Comparison of ENCODE assay signal across 15 mouse cellular contexts in the genomic region with DNA sequence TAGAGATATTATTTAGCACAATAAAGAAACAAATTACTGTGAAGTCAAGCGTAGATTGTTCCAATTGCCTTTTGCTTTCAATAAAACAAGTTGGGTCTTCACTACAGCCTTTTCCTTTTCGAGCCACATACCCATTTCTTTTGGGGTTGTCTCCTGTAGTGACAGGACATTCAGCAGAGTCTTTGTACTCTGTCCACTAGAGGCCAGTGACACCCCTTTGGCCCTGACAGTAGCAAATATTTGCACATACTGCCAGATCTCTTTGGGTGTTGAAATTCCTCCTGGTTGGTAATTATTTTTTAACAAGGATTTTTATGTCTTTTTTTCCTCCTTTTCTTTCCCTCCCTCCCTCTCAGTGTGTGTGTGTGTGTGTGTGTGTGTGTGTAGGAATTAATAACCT. TPM values are rescaled to one million over a fixed set of nuclear protein-coding genes. Genes with fewer than 3 reads are reported as not detected.
A peak's percentile ranks its signal among the peaks of the same experiment; 100 is the strongest.
DNase-seq lines count a peak whose midpoint lies in the region; ATAC-seq and TF ChIP-seq lines count a peak whose summit lies in the region.
"Had no signal": no experiment of that assay in that cellular context is flagged by ENCODE, and none has a peak within 500 bp of the region (broad histone marks: within the 10 kb centered on the region; RNA-seq: fewer than 3 reads in every experiment).

No protein-coding gene starts in this region.

- H3K27me3 ChIP-seq in hindbrain, postnatal 0 days (ENCODE audit: insufficient read depth, low read length), result 0 out of 2 replicates have a peak, but pooled peaks cover 5% of the 10 kb centered on the region
- peaks cover 33% of the 10 kb centered on the region for H3K27me3 ChIP-seq in hindbrain, embryonic 10.5 days (ENCODE audit: insufficient read depth, poor library complexity, severe bottlenecking)
- H3K27me3 ChIP-seq in neural tube, embryonic 13.5 days, result peaks cover 20% of the 10 kb centered on the region
- H3K27me3 ChIP-seq in neural tube, embryonic 15.5 days (replicated peaks), result peaks cover 8% of the 10 kb centered on the region; the same call in 1 of the 2 replicates

- H3K4me1 ChIP-seq in hindbrain, postnatal 0 days (ENCODE audit: insufficient read depth, low read length), result peaks cover 11% of the 10 kb centered on the region
- H3K4me1 ChIP-seq in hindbrain, embryonic 10.5 days (replicated peaks), result peaks cover 23% of the 10 kb centered on the region
- peaks cover 22% of the 10 kb centered on the region for H3K4me1 ChIP-seq in neural tube, embryonic 13.5 days (replicated peaks)
- peaks cover 21% of the 10 kb centered on the region for H3K4me1 ChIP-seq in neural tube, embryonic 15.5 days

- TF ChIP-seq CTCF in hindbrain, postnatal 0 days (IDR thresholded peaks at IDR 0.05; ENCODE audit: low read depth), result peak; percentile 55

- no peak overlapping the region for H3K4me3 ChIP-seq in hindbrain, postnatal 0 days (ENCODE audit: low read length)
- no peak overlapping the region for H3K4me3 ChIP-seq in hindbrain, embryonic 10.5 days
- peak overlapping the region; percentile 6; the same call in 1 of the 2 replicates for H3K4me3 ChIP-seq in neural tube, embryonic 13.5 days
- H3K4me3 ChIP-seq in neural tube, embryonic 15.5 days (replicated peaks), result no peak overlapping the region
- H3K4me3 ChIP-seq: heart, embryonic 12.5 days; hindbrain, embryonic 13.5 days; layer of hippocampus, adult 2 months had no signal

- WGBS in hindbrain, postnatal 0 days, result 43% methylated on average over 2 of the region's 2 CpGs
- 51% methylated on average over 2 of the region's 2 CpGs for WGBS in hindbrain, embryonic 10.5 days
- 34% methylated on average over 2 of the region's 2 CpGs for WGBS in neural tube, embryonic 13.5 days
- 21% methylated on average over 2 of the region's 2 CpGs for WGBS in neural tube, embryonic 15.5 days

- DNase-seq in adrenal gland, adult 2 months, result peak; percentile 19
- no peak for DNase-seq in adrenal gland, adult 18-20 months (ENCODE audit: low spot score in 2 of 2)
- peak; percentile 30 for DNase-seq in hindbrain, postnatal 0 days (ENCODE audit: low spot score)
- DNase-seq in hindbrain, embryonic 10.5 days (ENCODE audit: low spot score), result no peak
- DNase-seq in gastrocnemius, postnatal 14 days, result no peak
- no peak for DNase-seq in spleen, postnatal 10 days (ENCODE audit: low spot score in 2 of 2)
- DNase-seq: gastrocnemius, postnatal 25 days; spleen, adult 18-20 months had no signal

- no peak overlapping the region for H3K4me2 ChIP-seq in hindbrain, postnatal 0 days (ENCODE audit: low read depth, low read length)
- no peak overlapping the region for H3K4me2 ChIP-seq in neural tube, embryonic 13.5 days
- H3K4me2 ChIP-seq in neural tube, embryonic 15.5 days, result no peak overlapping the region
- H3K4me2 ChIP-seq: heart, embryonic 12.5 days; hindbrain, embryonic 13.5 days had no signal

- H3K9ac ChIP-seq in hindbrain, postnatal 0 days (replicated peaks; ENCODE audit: low read length), result no peak overlapping the region
- H3K9ac ChIP-seq in neural tube, embryonic 13.5 days, result no peak overlapping the region
- no peak overlapping the region for H3K9ac ChIP-seq in neural tube, embryonic 15.5 days (replicated peaks)
- H3K9ac ChIP-seq: heart, embryonic 12.5 days; hindbrain, embryonic 13.5 days had no signal

- no peaks in the 10 kb centered on the region for H3K36me3 ChIP-seq in hindbrain, postnatal 0 days (ENCODE audit: insufficient read depth, low read length)
- H3K36me3 ChIP-seq in hindbrain, embryonic 10.5 days, result no peaks in the 10 kb centered on the region
- H3K36me3 ChIP-seq in neural tube, embryonic 13.5 days, result no peaks in the 10 kb centered on the region
- no peaks in the 10 kb centered on the region for H3K36me3 ChIP-seq in neural tube, embryonic 15.5 days
- H3K36me3 ChIP-seq: heart, embryonic 12.5 days; hindbrain, embryonic 13.5 days had no signal

- H3K27ac ChIP-seq in hindbrain, postnatal 0 days, result no peak overlapping the region
- no peak overlapping the region for H3K27ac ChIP-seq in hindbrain, embryonic 10.5 days
- H3K27ac ChIP-seq in neural tube, embryonic 13.5 days (replicated peaks), result no peak overlapping the region
- H3K27ac ChIP-seq in neural tube, embryonic 15.5 days (replicated peaks), result no peak overlapping the region
- H3K27ac ChIP-seq: hindbrain, embryonic 13.5 days; layer of hippocampus, adult 2 months had no signal

- intact Hi-C loops in gastrocnemius, postnatal 14 days (cut with DNase I; ENCODE audit: low total_unique reads), result no loop called here

- no peaks in the 10 kb centered on the region for H3K9me3 ChIP-seq in hindbrain, postnatal 0 days (ENCODE audit: low read length)
- H3K9me3 ChIP-seq in hindbrain, embryonic 10.5 days, result no peaks in the 10 kb centered on the region
- no peaks in the 10 kb centered on the region for H3K9me3 ChIP-seq in neural tube, embryonic 13.5 days
- H3K9me3 ChIP-seq in neural tube, embryonic 15.5 days (replicated peaks), result no peaks in the 10 kb centered on the region
- H3K9me3 ChIP-seq: heart, embryonic 12.5 days; hindbrain, embryonic 13.5 days had no signal

- ATAC-seq in hindbrain, postnatal 0 days, result no peak
- ATAC-seq in neural tube, embryonic 13.5 days (ENCODE audit: low read depth), result no peak
- no peak for ATAC-seq in neural tube, embryonic 15.5 days (ENCODE audit: low FRiP score)

RNA-seq across cellular contexts. Expression of gene Pth2r, which starts 31.0 kb away (rescaled TPM):
- not detected for total RNA-seq in adrenal gland, adult 2 months (2021)
- polyA plus RNA-seq in adrenal gland, adult 2 months (2012; rRNA removed), result not detected in 2 replicates
- not detected for total RNA-seq in adrenal gland, adult 18-20 months (2021)
- 0.79 and 3.0 TPM in 2 replicates for total RNA-seq in hindbrain, postnatal 0 days (2014; rRNA removed)
- 1.8 and 1.9 TPM in 2 replicates for polyA plus RNA-seq in hindbrain, postnatal 0 days (2015; fragmentation: Nextera tagmentation; extraction: Ambion mirVana)
- 0.12 and 0.35 TPM in 2 replicates for polyA plus RNA-seq in hindbrain, embryonic 10.5 days (2016; fragmentation: Nextera tagmentation; extraction: Ambion mirVana)
- polyA plus RNA-seq in neural tube, embryonic 13.5 days (2015; fragmentation: Nextera tagmentation; extraction: Ambion mirVana), result 2.5 and 3.4 TPM in 2 replicates
- polyA plus RNA-seq in neural tube, embryonic 15.5 days (2015; fragmentation: Nextera tagmentation; extraction: Ambion mirVana), result 6.1 and 6.2 TPM in 2 replicates
- not detected for total RNA-seq in gastrocnemius, postnatal 14 days (2021)
- total RNA-seq: gastrocnemius, postnatal 25 days; megakaryocyte, adult 5-6 weeks had no signal
- polyA plus RNA-seq: heart, embryonic 12.5 days; liver, embryonic 16.5 days had no signal

Comparison
In these comparisons a context has a peak if more than half of its experiments do, and no peak if none do; other contexts are left out.
1. DNase-seq: peak in adrenal gland, adult 2 months (single experiment) and hindbrain, postnatal 0 days (single experiment); none in adrenal gland, adult 18-20 months (0 of 2), hindbrain, embryonic 10.5 days (single experiment), gastrocnemius, postnatal 14 days (single experiment) and spleen, postnatal 10 days (0 of 2).